ENCODE assay signal across 8 mouse cellular contexts in genomic region chr17:29078519-29079383, GRCm38 (mm10). TPM values are rescaled to one million over a fixed set of nuclear protein-coding genes. Genes with fewer than 3 reads are reported as not detected.
DNase-seq lines count a peak whose midpoint lies in the region; ATAC-seq lines count a peak whose summit lies in the region.

No protein-coding gene starts in this region.

- H3K36me3 ChIP-seq in forebrain, embryonic 16.5 days (ENCODE audit: control insufficient read depth, insufficient read depth), result no peaks in the 10 kb centered on the region
- no peaks in the 10 kb centered on the region for H3K36me3 ChIP-seq in hindbrain, embryonic 13.5 days
- H3K36me3 ChIP-seq in liver, embryonic 11.5 days (ENCODE audit: control insufficient read depth, insufficient read depth, low read length), result no peaks in the 10 kb centered on the region

- H3K27ac ChIP-seq in forebrain, embryonic 16.5 days (ENCODE audit: low read length), result no peak overlapping the region
- H3K27ac ChIP-seq in hindbrain, embryonic 13.5 days, result 0 out of 2 replicates have a peak overlapping the region, but pooled peaks have one; percentile 3
- H3K27ac ChIP-seq in liver, embryonic 11.5 days (ENCODE audit: low read depth, low read length), result no peak overlapping the region

- peak; percentile 26 for DNase-seq in left cerebral cortex, postnatal 4 days
- no peak for DNase-seq in left cerebral cortex, postnatal 36 days (ENCODE audit: low spot score in 2 of 2)
- DNase-seq in adrenal gland, postnatal 10 days, result peak; percentile 77
- DNase-seq in liver, embryonic 11.5 days (ENCODE audit: low spot score), result peak; percentile 49
- DNase-seq in monocyte, adult 2 months (ENCODE audit: low read depth in 1 of 2, low spot score in 2 of 2), result peak; percentile 41 to 60
- DNase-seq in cerebellum, adult 9-10 months, result no peak

- H3K4me2 ChIP-seq in forebrain, embryonic 16.5 days (ENCODE audit: low read length), result peak overlapping the region; percentile 54
- H3K4me2 ChIP-seq in hindbrain, embryonic 13.5 days, result peak overlapping the region; percentile 44
- peak overlapping the region; percentile 67 for H3K4me2 ChIP-seq in liver, embryonic 11.5 days

- peak overlapping the region; percentile 5 for H3K4me3 ChIP-seq in forebrain, embryonic 16.5 days (replicated peaks; ENCODE audit: low read length)
- peak overlapping the region; percentile 13; the same call in 1 of the 2 replicates for H3K4me3 ChIP-seq in hindbrain, embryonic 13.5 days
- H3K4me3 ChIP-seq in liver, embryonic 11.5 days (ENCODE audit: low read depth, low read length), result peak overlapping the region; percentile 38

- H3K4me1 ChIP-seq in forebrain, embryonic 16.5 days (replicated peaks; ENCODE audit: control insufficient read depth, insufficient read depth, low read length), result peaks cover 17% of the 10 kb centered on the region
- peaks cover 25% of the 10 kb centered on the region for H3K4me1 ChIP-seq in hindbrain, embryonic 13.5 days (replicated peaks)
- peaks cover 23% of the 10 kb centered on the region for H3K4me1 ChIP-seq in liver, embryonic 11.5 days (replicated peaks; ENCODE audit: control insufficient read depth, insufficient read depth, low read length)

- 0 out of 2 replicates have a peak, but pooled peaks cover 5% of the 10 kb centered on the region for H3K27me3 ChIP-seq in forebrain, embryonic 16.5 days (replicated peaks; ENCODE audit: control insufficient read depth, insufficient read depth, low read length)
- peaks cover 39% of the 10 kb centered on the region for H3K27me3 ChIP-seq in hindbrain, embryonic 13.5 days
- H3K27me3 ChIP-seq in liver, embryonic 11.5 days (replicated peaks; ENCODE audit: control insufficient read depth, insufficient read depth, low read length), result peaks cover 18% of the 10 kb centered on the region

- no peaks in the 10 kb centered on the region for H3K9me3 ChIP-seq in forebrain, embryonic 16.5 days (ENCODE audit: control insufficient read depth, low read length)
- H3K9me3 ChIP-seq in hindbrain, embryonic 13.5 days, result no peaks in the 10 kb centered on the region
- H3K9me3 ChIP-seq in liver, embryonic 11.5 days (ENCODE audit: control insufficient read depth, low read length), result no peaks in the 10 kb centered on the region

- intact Hi-C loops in left cerebral cortex, postnatal 4 days (cut with DNase I), result no loop called here
- intact Hi-C loops in left cerebral cortex, postnatal 36 days (cut with DNase I), result loop anchor here (2.0 kb wide), 1 partner anchor 16 kb away; no protein-coding TSS in a partner anchor

- 0 out of 2 replicates have a peak overlapping the region, but pooled peaks have one; percentile 22 for H3K9ac ChIP-seq in forebrain, embryonic 16.5 days (replicated peaks; ENCODE audit: low read depth, low read length)
- peak overlapping the region; percentile 20; the same call in 1 of the 2 replicates for H3K9ac ChIP-seq in hindbrain, embryonic 13.5 days
- peak overlapping the region; percentile 23; the same call in 1 of the 2 replicates for H3K9ac ChIP-seq in liver, embryonic 11.5 days (ENCODE audit: low read depth, low read length)

- ATAC-seq in forebrain, embryonic 16.5 days, result no peak
- ATAC-seq in hindbrain, embryonic 13.5 days (ENCODE audit: low FRiP score), result no peak
- ATAC-seq in liver, embryonic 11.5 days (replicated peaks; ENCODE audit: low FRiP score), result no peak

- WGBS in forebrain, embryonic 16.5 days, result 8% methylated on average over 25 of the region's 25 CpGs
- 6% methylated on average over 25 of the region's 25 CpGs for WGBS in hindbrain, embryonic 13.5 days
- WGBS in liver, embryonic 11.5 days, result 7% methylated on average over 25 of the region's 25 CpGs

RNA-seq across cellular contexts. Expression of gene Cdkn1a, which starts 12.0 kb away (rescaled TPM):
- 10 to 100 TPM; 29.6 to 34.4 TPM for total RNA-seq in left cerebral cortex, postnatal 4 days (2021)
- total RNA-seq in left cerebral cortex, postnatal 36 days (2021), result 10 to 100 TPM; 27.0 to 40.0 TPM
- total RNA-seq in adrenal gland, postnatal 10 days (2021), result 100 to 1,000 TPM in 1 of 2 experiments, 10 to 100 TPM in 1; 46.6 to 201 TPM
- 37.9 and 52.0 TPM in 2 replicates for polyA plus RNA-seq in forebrain, embryonic 16.5 days (2015; fragmentation: Nextera tagmentation; extraction: Ambion mirVana)
- 56.5 and 56.9 TPM in 2 replicates for polyA plus RNA-seq in hindbrain, embryonic 13.5 days (2015; fragmentation: Nextera tagmentation; extraction: Ambion mirVana)
- polyA plus RNA-seq in liver, embryonic 11.5 days (2014; fragmentation: Nextera tagmentation; extraction: Ambion mirVana), result 12.2 and 13.8 TPM in 2 replicates

RNA-seq across cellular contexts. Expression of gene Rab44, which starts 35.2 kb away (rescaled TPM):
- total RNA-seq in left cerebral cortex, postnatal 4 days (2021), result 1 to 10 TPM in 1 of 2 experiments, under 1 TPM in 1; 0.54 to 1.0 TPM
- total RNA-seq in left cerebral cortex, postnatal 36 days (2021), result under 1 TPM in 1 of 2 experiments, not detected in 1; 0.52 TPM
- total RNA-seq in adrenal gland, postnatal 10 days (2021), result 1 to 10 TPM in 1 of 2 experiments, under 1 TPM in 1; 0.66 to 1.4 TPM
- not detected in 2 replicates for polyA plus RNA-seq in forebrain, embryonic 16.5 days (2015; fragmentation: Nextera tagmentation; extraction: Ambion mirVana)
- 0.22 TPM in 1 of 2 replicates, not detected in the other for polyA plus RNA-seq in hindbrain, embryonic 13.5 days (2015; fragmentation: Nextera tagmentation; extraction: Ambion mirVana)
- 4.4 TPM in 2 replicates for polyA plus RNA-seq in liver, embryonic 11.5 days (2014; fragmentation: Nextera tagmentation; extraction: Ambion mirVana)

RNA-seq across cellular contexts. Expression of gene Srsf3, which starts 46.3 kb away (rescaled TPM):
- total RNA-seq in left cerebral cortex, postnatal 4 days (2021), result 100 to 1,000 TPM; 220 to 228 TPM
- total RNA-seq in left cerebral cortex, postnatal 36 days (2021), result 100 to 1,000 TPM; 101 to 118 TPM
- total RNA-seq in adrenal gland, postnatal 10 days (2021), result 100 to 1,000 TPM; 144 to 193 TPM
- 571 and 653 TPM in 2 replicates for polyA plus RNA-seq in forebrain, embryonic 16.5 days (2015; fragmentation: Nextera tagmentation; extraction: Ambion mirVana)
- polyA plus RNA-seq in hindbrain, embryonic 13.5 days (2015; fragmentation: Nextera tagmentation; extraction: Ambion mirVana), result 506 and 515 TPM in 2 replicates
- polyA plus RNA-seq in liver, embryonic 11.5 days (2014; fragmentation: Nextera tagmentation; extraction: Ambion mirVana), result 532 and 579 TPM in 2 replicates

Comparison
In these comparisons a context has a peak if more than half of its experiments do, and no peak if none do; other contexts are left out.
1. DNase-seq: peak in left cerebral cortex, postnatal 4 days (single experiment), adrenal gland, postnatal 10 days (single experiment), liver, embryonic 11.5 days (single experiment) and monocyte, adult 2 months (2 of 2); none in left cerebral cortex, postnatal 36 days (0 of 2) and cerebellum, adult 9-10 months (single experiment).
2. Peak in every context shown above with its lines, with median percentiles within 50 percentile points of each other: H3K4me2 ChIP-seq, H3K4me3 ChIP-seq and H3K9ac ChIP-seq.